Mouse (Mus musculus): ENCODE measurements around the gene Atxn1l.

GRCm38 (mm10) chr8:109687248-109687647 is 50.3 kb downstream of the Atxn1l start:
- TF ChIP-seq CTCF (IDR thresholded peaks at IDR 0.05; ENCODE audit: insufficient read depth, low read length) (no peak), POLR2A (IDR thresholded peaks at IDR 0.05; ENCODE audit: borderline replicate concordance, extremely low read depth, low read depth, low read length) (no peak)
